Mouse (Mus musculus): ENCODE measurements around the gene Clmn. TPM values are rescaled to one million over a fixed set of nuclear protein-coding genes. Genes with fewer than 3 reads are reported as not detected.
A peak's percentile ranks its signal among the peaks of the same experiment; 100 is the strongest.

Clmn gene
- polyA plus RNA-seq, 1 experiment from 2014 or later: 4.3 TPM

- 60% methylated on average over 9 of the region's 9 CpGs for WGBS
- H3K4me2 ChIP-seq (replicated peaks): no peak overlapping the region
Observed at GRCm38 (mm10) chr12:104898718-104899117, 33.8 kb upstream of the Clmn start.

GRCm38 (mm10) chr12:104897051-104897618 lies 32.3 kb upstream of the Clmn start:
- Histone ChIP-seq H3K27ac (no peak overlapping the region), H3K9ac (no peak overlapping the region)
- WGBS: 56% methylated on average over 8 of the region's 8 CpGs

More at GRCm38 (mm10) chr12:104898718-104899117, 33.8 kb upstream of the Clmn start:
- Histone ChIP-seq H3K36me3 (no peaks in the 10 kb centered on the region), H3K9me3 (no peaks in the 10 kb centered on the region), H3K27ac (no peak overlapping the region), H3K4me3 (replicated peaks) (no peak overlapping the region), H3K9ac (no peak overlapping the region), H3K27me3 (replicated peaks) (no peaks in the 10 kb centered on the region), H3K4me1 (replicated peaks) (peaks cover 3% of the 10 kb centered on the region; the same call in 1 of the 2 replicates)
- ATAC-seq: 0 out of 2 replicates have a peak, but pooled peaks have one; percentile 42

GRCm38 (mm10) chr12:104896640-104897039 lies 31.8 kb upstream of the Clmn start:
- ATAC-seq: peak; percentile 34
- 55% methylated on average over 16 of the region's 16 CpGs for WGBS
- Histone ChIP-seq H3K9me3 (no peaks in the 10 kb centered on the region), H3K4me1 (replicated peaks) (peaks cover 3% of the 10 kb centered on the region; the same call in 1 of the 2 replicates), H3K27ac (no peak overlapping the region), H3K9ac (no peak overlapping the region), H3K36me3 (no peaks in the 10 kb centered on the region), H3K4me3 (replicated peaks) (no peak overlapping the region), H3K27me3 (replicated peaks) (no peaks in the 10 kb centered on the region), H3K4me2 (replicated peaks) (no peak overlapping the region)

More at GRCm38 (mm10) chr12:104897051-104897618, 32.3 kb upstream of the Clmn start:
- H3K36me3 ChIP-seq: no peaks in the 10 kb centered on the region
- no peak overlapping the region for H3K4me3 ChIP-seq (replicated peaks)
- no peaks in the 10 kb centered on the region for H3K27me3 ChIP-seq (replicated peaks)
- no peaks in the 10 kb centered on the region for H3K9me3 ChIP-seq
- peak; percentile 57 for ATAC-seq
- H3K4me1 ChIP-seq (replicated peaks): peaks cover 3% of the 10 kb centered on the region; the same call in 1 of the 2 replicates
- no peak overlapping the region for H3K4me2 ChIP-seq (replicated peaks)

- Histone ChIP-seq H3K9ac (no peak overlapping the region), H3K4me2 (replicated peaks) (no peak overlapping the region), H3K36me3 (no peaks in the 10 kb centered on the region), H3K9me3 (no peaks in the 10 kb centered on the region), H3K27ac (no peak overlapping the region), H3K27me3 (replicated peaks) (no peaks in the 10 kb centered on the region), H3K4me3 (replicated peaks) (no peak overlapping the region), H3K4me1 (replicated peaks) (peaks cover 13% of the 10 kb centered on the region; the same call in 1 of the 2 replicates)
- WGBS: 90% methylated on average over 3 of the region's 3 CpGs
- no peak for ATAC-seq
Observed at GRCm38 (mm10) chr12:104892245-104892644, 27.4 kb upstream of the Clmn start.

- 0 out of 2 replicates have a peak, but pooled peaks cover 10% of the 10 kb centered on the region for H3K4me1 ChIP-seq (replicated peaks)
- H3K36me3 ChIP-seq: no peaks in the 10 kb centered on the region
- H3K9me3 ChIP-seq: no peaks in the 10 kb centered on the region
- H3K9ac ChIP-seq: no peak overlapping the region
- 81% methylated on average over 8 of the region's 8 CpGs for WGBS
- H3K27ac ChIP-seq: no peak overlapping the region
- no peak overlapping the region for H3K4me2 ChIP-seq (replicated peaks)
- H3K27me3 ChIP-seq (replicated peaks): no peaks in the 10 kb centered on the region
- ATAC-seq: no peak
- no peak overlapping the region for H3K4me3 ChIP-seq (replicated peaks)
Observed at GRCm38 (mm10) chr12:104890066-104890465, 25.2 kb upstream of the Clmn start.

GRCm38 (mm10) chr12:104886104-104886503 lies 21.2 kb upstream of the Clmn start:
- H3K27me3 ChIP-seq (replicated peaks): no peaks in the 10 kb centered on the region
- WGBS: 86% methylated on average over 7 of the region's 7 CpGs
- no peak for ATAC-seq
- H3K27ac ChIP-seq: no peak overlapping the region
- H3K4me2 ChIP-seq (replicated peaks): no peak overlapping the region
- no peaks in the 10 kb centered on the region for H3K36me3 ChIP-seq
- no peak overlapping the region for H3K9ac ChIP-seq
- H3K9me3 ChIP-seq: no peaks in the 10 kb centered on the region
- no peak overlapping the region for H3K4me3 ChIP-seq (replicated peaks)
- peaks cover 9% of the 10 kb centered on the region; the same call in 1 of the 2 replicates for H3K4me1 ChIP-seq (replicated peaks)

GRCm38 (mm10) chr12:104882533-104882932 lies 17.7 kb upstream of the Clmn start:
- peak; percentile 75 for ATAC-seq
- Histone ChIP-seq H3K4me1 (replicated peaks) (peaks cover 3% of the 10 kb centered on the region; the same call in 1 of the 2 replicates), H3K9me3 (no peaks in the 10 kb centered on the region), H3K27me3 (replicated peaks) (no peaks in the 10 kb centered on the region), H3K36me3 (no peaks in the 10 kb centered on the region), H3K27ac (peak overlapping the region; percentile 63), H3K4me3 (replicated peaks) (no peak overlapping the region), H3K9ac (no peak overlapping the region), H3K4me2 (replicated peaks) (no peak overlapping the region)
- WGBS: 46% methylated on average over 5 of the region's 5 CpGs

- Histone ChIP-seq H3K27ac (peak overlapping the region; percentile 63), H3K9ac (no peak overlapping the region), H3K4me2 (replicated peaks) (no peak overlapping the region), H3K4me1 (replicated peaks) (peaks cover 3% of the 10 kb centered on the region; the same call in 1 of the 2 replicates), H3K27me3 (replicated peaks) (no peaks in the 10 kb centered on the region), H3K36me3 (no peaks in the 10 kb centered on the region), H3K4me3 (replicated peaks) (no peak overlapping the region), H3K9me3 (no peaks in the 10 kb centered on the region)
- ATAC-seq: peak; percentile 72
- 35% methylated on average over 2 of the region's 2 CpGs for WGBS
Observed at GRCm38 (mm10) chr12:104882061-104882460, 17.2 kb upstream of the Clmn start.

GRCm38 (mm10) chr12:104881518-104882060 lies 16.7 kb upstream of the Clmn start:
- Histone ChIP-seq H3K9me3 (no peaks in the 10 kb centered on the region), H3K4me2 (replicated peaks) (no peak overlapping the region), H3K9ac (no peak overlapping the region), H3K27ac (peak overlapping the region; percentile 63), H3K4me3 (replicated peaks) (no peak overlapping the region), H3K27me3 (replicated peaks) (no peaks in the 10 kb centered on the region), H3K36me3 (no peaks in the 10 kb centered on the region), H3K4me1 (replicated peaks) (peaks cover 3% of the 10 kb centered on the region; the same call in 1 of the 2 replicates)
- peak; percentile 95 for ATAC-seq
- WGBS: 53% methylated on average over 4 of the region's 4 CpGs

GRCm38 (mm10) chr12:104880367-104880766 lies 15.5 kb upstream of the Clmn start:
- H3K27me3 ChIP-seq (replicated peaks): no peaks in the 10 kb centered on the region
- WGBS: 71% methylated on average over 12 of the region's 12 CpGs
- no peak for ATAC-seq

GRCm38 (mm10) chr12:104879577-104879989 lies 14.7 kb upstream of the Clmn start:
- no peaks in the 10 kb centered on the region for H3K36me3 ChIP-seq
- peaks cover 6% of the 10 kb centered on the region; the same call in 1 of the 2 replicates for H3K4me1 ChIP-seq (replicated peaks)
- no peak overlapping the region for H3K4me2 ChIP-seq (replicated peaks)
- H3K27me3 ChIP-seq (replicated peaks): no peaks in the 10 kb centered on the region
- H3K9ac ChIP-seq: no peak overlapping the region
- no peaks in the 10 kb centered on the region for H3K9me3 ChIP-seq
- 68% methylated on average over 10 of the region's 10 CpGs for WGBS
- no peak overlapping the region for H3K27ac ChIP-seq
- no peak overlapping the region for H3K4me3 ChIP-seq (replicated peaks)
- no peak for ATAC-seq

More at GRCm38 (mm10) chr12:104880367-104880766, 15.5 kb upstream of the Clmn start:
- no peak overlapping the region for H3K4me2 ChIP-seq (replicated peaks)
- no peaks in the 10 kb centered on the region for H3K9me3 ChIP-seq
- H3K27ac ChIP-seq: no peak overlapping the region
- H3K4me3 ChIP-seq (replicated peaks): no peak overlapping the region
- no peaks in the 10 kb centered on the region for H3K36me3 ChIP-seq
- peaks cover 6% of the 10 kb centered on the region; the same call in 1 of the 2 replicates for H3K4me1 ChIP-seq (replicated peaks)
- no peak overlapping the region for H3K9ac ChIP-seq

- no peaks in the 10 kb centered on the region for H3K9me3 ChIP-seq
- no peaks in the 10 kb centered on the region for H3K36me3 ChIP-seq
- peak; percentile 53 for ATAC-seq
- no peak overlapping the region for H3K4me3 ChIP-seq (replicated peaks)
- WGBS: 29% methylated on average over 3 of the region's 3 CpGs
- no peak overlapping the region for H3K4me2 ChIP-seq (replicated peaks)
- H3K4me1 ChIP-seq (replicated peaks): peaks cover 4% of the 10 kb centered on the region; the same call in 1 of the 2 replicates
- H3K27me3 ChIP-seq (replicated peaks): no peaks in the 10 kb centered on the region
- no peak overlapping the region for H3K27ac ChIP-seq
- H3K9ac ChIP-seq: no peak overlapping the region
Observed at GRCm38 (mm10) chr12:104876053-104876452, 11.2 kb upstream of the Clmn start.

Measured in intestine, embryonic 15.5 days (tissue).